Mouse (Mus musculus): ENCODE measurements around the gene Kcna1. TPM values are rescaled to one million over a fixed set of nuclear protein-coding genes. Genes with fewer than 3 reads are reported as not detected.

The Kcna1 gene
- polyA plus RNA-seq, 1 experiment from 2014 or later, result 0.23 TPM

DNA sequence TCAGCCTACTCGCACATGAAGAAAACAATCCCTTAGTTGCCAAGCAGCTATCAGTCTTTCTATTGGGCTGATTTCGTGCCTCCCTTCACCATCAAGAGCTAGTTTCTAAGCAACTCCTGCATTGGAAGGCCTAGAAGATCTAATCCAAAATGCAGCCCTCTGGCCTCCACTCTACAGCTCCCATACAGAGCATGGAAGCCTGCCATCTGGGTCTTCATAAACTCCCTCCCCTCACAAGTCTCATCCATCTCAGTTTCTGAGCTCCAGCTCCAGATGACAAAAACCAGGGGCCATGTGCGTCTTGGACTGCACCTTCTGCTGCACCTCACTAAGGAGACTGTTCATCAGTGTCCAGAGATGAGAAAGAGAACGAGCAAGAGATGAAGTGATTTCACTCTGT lies 52.8 kb downstream of the Kcna1 start:
- Histone ChIP-seq H3K4me3 (ENCODE audit: low read depth, low read length) (no peak overlapping the region), H3K27ac (replicated peaks; ENCODE audit: low read depth, low read length) (no peak overlapping the region), H3K9ac (ENCODE audit: low read length) (no peak overlapping the region), H3K36me3 (ENCODE audit: control insufficient read depth, insufficient read depth, low read length) (no peaks in the 10 kb centered on the region), H3K27me3 (ENCODE audit: control insufficient read depth, insufficient read depth, low read length) (no peaks in the 10 kb centered on the region), H3K4me2 (ENCODE audit: low read depth, severe bottlenecking) (no peak overlapping the region), H3K4me1 (ENCODE audit: control insufficient read depth, insufficient read depth, low read length) (no peaks in the 10 kb centered on the region), H3K9me3 (ENCODE audit: control insufficient read depth, low read length) (no peaks in the 10 kb centered on the region)
- WGBS, result 87% methylated on average over 4 of the region's 4 CpGs
- DNase-seq (ENCODE audit: low spot score), result no peak
- no peak for ATAC-seq (ENCODE audit: insufficient number of reproducible peaks, low FRiP score, low TSS enrichment, low read depth)

Other genes with a start within 250 kb of the Kcna1 start
- 1.6 and 1.7 TPM in 2 replicates for gene Kcna5, start 111.0 kb downstream of the Kcna1 start, polyA plus RNA-seq (2014; fragmentation: Nextera tagmentation; extraction: Ambion mirVana)
- gene Kcna6, start 94.3 kb upstream of the Kcna1 start, polyA plus RNA-seq (2014; fragmentation: Nextera tagmentation; extraction: Ambion mirVana), result 5.3 and 6.8 TPM in 2 replicates
- 190 and 192 TPM in 2 replicates for gene Ndufa9, start 202.8 kb upstream of the Kcna1 start, polyA plus RNA-seq (2014; fragmentation: Nextera tagmentation; extraction: Ambion mirVana)
- gene Akap3, start 206.7 kb upstream of the Kcna1 start, polyA plus RNA-seq (2014; fragmentation: Nextera tagmentation; extraction: Ambion mirVana), result not detected in 2 replicates

Measured in limb, embryonic 11.5 days (tissue).